Mouse (Mus musculus): ENCODE measurements around the gene Snx22. TPM values are rescaled to one million over a fixed set of nuclear protein-coding genes. Genes with fewer than 3 reads are reported as not detected.

Snx22 gene
- total RNA-seq (2023), result 0.95 TPM

GRCm38 (mm10) chr9:66069583-66069982 lies at the start of gene Snx22:
TSS of gene Snx22 (minus strand) at chr9:66069719.

GRCm38 (mm10) chr9:66059583-66060307 lies 9.8 kb downstream of the Snx22 start, which contains the start of gene Ppib:
TSS of gene Ppib (plus strand) at chr9:66060222.

Other genes with a start within 250 kb of the Snx22 start
- 17.3 TPM for gene Zfp609, start 242.2 kb downstream of the Snx22 start, total RNA-seq (2023)
- gene Pclaf, start 179.5 kb downstream of the Snx22 start, total RNA-seq (2023), result 1.2 TPM
- gene Trip4, start 160.9 kb downstream of the Snx22 start, total RNA-seq (2023), result 19.6 TPM
- gene Csnk1g1, start 160.8 kb downstream of the Snx22 start, total RNA-seq (2023), result 71.7 TPM
- 240 TPM for gene Ppib, start 9.5 kb downstream of the Snx22 start, total RNA-seq (2023)
- 90.0 TPM for gene Snx1, start 56.9 kb upstream of the Snx22 start, total RNA-seq (2023)
- 39.1 TPM for gene Ciao2a, start 56.9 kb upstream of the Snx22 start, total RNA-seq (2023)
- 0.28 TPM for gene Dapk2, start 88.5 kb upstream of the Snx22 start, total RNA-seq (2023)